Mouse (Mus musculus) left cerebral cortex, postnatal 25 days (tissue): ENCODE results near the gene Pea15a. TPM values are rescaled to one million over a fixed set of nuclear protein-coding genes. Genes with fewer than 3 reads are reported as not detected.
"Not testable (repeated sequence)": the region's sequence is repeated elsewhere in the genome, so short reads cannot be mapped to it uniquely, and the experiment has no call there.

Source experiments
- DNase-seq, 2 experiments: peaks; one replicate each; pipeline ENCODE4 v3.0.0; 2022; ENCODE audit warnings: low spot score in 2 of 2, mixed read lengths in 1 of 2
- intact Hi-C: fragments of 180-260 bp; cut with DNase I; formaldehyde crosslinking; loops from one replicate; pipeline ENCODE4 v1.15.1; 2025
- total RNA-seq, 2 experiments: library from RNA; stranded (reverse); gene quantifications; 2 replicates each; pipeline ENCODE4 v1.2.3; 2021

Gene Pea15a
- 100 to 1,000 TPM; 411 to 429 TPM for total RNA-seq

DNA sequence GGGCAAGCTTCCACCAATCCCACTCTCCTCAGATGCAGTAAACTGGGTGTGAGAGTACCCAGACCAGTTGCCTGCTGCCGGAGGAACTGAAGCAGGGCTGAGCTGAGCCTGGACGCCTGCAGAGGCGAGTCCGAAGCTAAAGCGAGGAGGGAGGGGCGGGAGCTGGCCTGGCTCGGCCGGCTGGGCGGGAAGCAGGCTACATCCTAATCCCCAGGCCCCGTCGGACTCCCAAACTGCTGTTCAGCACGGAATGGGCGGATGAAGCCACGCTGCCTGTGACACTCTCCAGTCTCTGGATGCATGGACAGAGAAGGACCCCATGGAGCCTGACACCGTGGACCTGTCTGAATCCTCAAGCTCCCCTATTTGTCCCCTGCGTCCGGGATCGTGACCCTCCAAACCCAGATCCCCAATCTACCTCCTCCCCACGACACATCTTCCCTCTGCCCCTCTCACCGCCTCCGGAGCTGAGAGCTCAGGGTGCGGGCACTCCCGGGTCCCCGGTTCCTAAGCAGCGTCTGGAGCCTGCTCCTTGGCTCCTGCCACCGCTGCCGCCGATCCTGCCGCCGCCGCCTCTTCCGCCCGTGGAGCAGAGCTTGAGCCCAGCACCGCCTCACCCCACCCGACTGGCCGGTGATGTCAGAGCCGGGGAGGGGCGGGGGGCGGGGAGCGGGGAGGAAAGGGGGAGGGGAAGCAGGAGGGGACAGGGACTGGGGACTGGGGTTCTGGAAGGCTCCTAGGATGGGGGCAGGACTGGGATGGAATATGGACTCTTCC lies at the start of gene Pea15a:
Pea15a (minus strand) TSS at position 664 of the 777 bp plus-strand sequence.
- peak; percentile 83 to 87 for DNase-seq
- intact Hi-C loops: loop anchor here (2.0 kb wide), 2 partner anchors 74 to 104 kb away; no protein-coding TSS in a partner anchor

DNA sequence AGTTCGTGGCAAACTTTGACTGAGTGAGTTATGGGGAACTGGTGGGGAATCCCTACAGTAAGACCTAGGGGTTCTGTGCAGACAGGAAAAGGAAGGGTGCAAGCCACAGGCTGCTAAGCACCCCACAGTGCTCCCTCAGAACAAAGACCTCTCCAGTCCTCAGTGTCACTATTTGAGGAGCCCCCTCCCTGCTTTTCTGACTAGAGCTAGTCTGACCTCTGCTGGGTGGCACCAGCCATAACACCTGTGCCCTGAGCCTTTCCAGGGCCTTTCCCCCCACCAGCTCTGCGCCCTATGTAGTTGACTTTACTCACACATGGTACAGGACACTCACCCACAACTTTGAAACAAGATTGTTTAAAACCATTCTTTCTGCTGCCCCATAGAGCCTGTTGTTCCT lies 41.1 kb upstream of the Pea15a start:
- no peak for DNase-seq
- intact Hi-C loops: no loop called here

GRCm38 (mm10) chr1:172247216-172247615 lies 40.6 kb upstream of the Pea15a start:
- intact Hi-C loops: no loop called here
- DNase-seq: peak; percentile 6 to 47

DNA sequence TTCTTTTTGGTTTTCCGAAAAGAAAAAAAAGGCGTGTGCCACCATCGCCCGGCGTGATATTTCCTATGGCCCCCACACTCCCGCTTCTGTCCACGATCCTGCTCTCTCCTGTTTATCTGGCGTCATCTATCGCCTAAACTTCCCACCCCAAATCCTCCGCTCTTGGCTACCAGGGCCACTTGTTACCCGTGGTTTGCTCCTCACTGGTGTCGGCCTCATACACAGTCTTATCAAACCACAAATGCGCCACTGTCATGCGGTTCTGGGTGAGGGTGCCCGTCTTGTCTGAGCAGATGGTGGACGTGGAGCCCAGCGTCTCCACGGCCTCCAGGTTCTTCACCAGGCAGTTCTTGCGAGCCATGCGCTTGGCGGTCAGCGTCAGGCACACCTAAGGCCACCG lies 38.0 kb upstream of the Pea15a start:
- intact Hi-C loops, DNase-seq: not testable (repeated sequence)

GRCm38 (mm10) chr1:172243547-172244205 lies 37.1 kb upstream of the Pea15a start:
- no peak for DNase-seq
- intact Hi-C loops: no loop called here

DNA sequence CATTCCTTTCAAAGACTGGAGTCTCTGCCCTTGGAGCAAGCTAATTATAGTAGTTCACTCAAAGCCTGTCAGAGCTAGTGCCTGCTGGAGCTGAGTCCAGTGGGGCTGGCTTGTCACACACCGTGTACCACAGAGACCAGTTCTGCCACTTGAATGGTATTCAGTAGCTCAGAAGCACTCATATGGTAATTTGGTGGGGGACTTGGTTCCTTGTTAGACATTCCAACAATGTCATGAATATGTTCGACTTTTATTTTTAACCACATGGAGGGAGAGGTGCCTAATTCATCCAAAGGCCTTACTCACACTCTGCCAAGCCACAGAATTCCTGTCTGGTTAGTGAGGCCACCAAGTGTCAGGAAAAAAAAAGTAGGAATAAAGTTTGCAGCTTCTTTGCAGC lies 35.8 kb upstream of the Pea15a start:
- intact Hi-C loops: no loop called here
- DNase-seq: no peak

DNA sequence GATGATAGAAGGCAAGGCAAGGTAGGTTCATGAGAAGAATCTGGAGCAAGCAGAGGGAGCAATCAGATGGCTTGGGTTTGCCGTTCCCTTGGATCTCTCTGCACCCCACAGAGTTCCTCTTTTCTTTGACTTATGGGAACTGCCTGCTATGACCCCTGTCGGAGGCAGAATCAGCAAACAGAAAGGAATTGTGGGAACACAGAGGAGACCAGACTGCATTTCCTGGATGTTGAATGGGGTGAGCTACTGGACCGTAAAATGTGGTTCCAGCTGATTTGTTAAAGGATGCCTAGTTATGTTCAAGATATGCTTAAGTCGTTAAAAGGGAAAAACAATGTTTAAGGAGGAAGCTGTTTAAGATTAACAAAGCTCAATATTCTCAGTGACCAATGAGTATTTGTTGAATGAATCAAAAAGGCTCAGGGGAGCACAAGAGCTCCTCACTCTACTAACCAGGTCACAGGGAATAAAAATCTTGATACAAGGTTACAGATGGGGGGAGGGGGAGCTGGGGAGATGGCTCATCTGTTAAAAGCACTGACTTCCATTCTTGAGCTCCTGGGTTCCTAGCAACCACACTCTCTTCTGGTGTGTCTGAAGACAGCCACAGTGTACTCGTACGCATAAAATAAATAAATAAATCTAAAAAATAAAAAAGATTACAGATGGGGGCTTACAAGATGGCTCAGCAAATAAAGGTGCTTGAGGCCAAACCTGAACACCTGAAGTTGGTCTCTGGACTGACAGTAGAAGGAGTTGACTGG lies 34.5 kb upstream of the Pea15a start:
- intact Hi-C loops: no loop called here
- no peak for DNase-seq

DNA sequence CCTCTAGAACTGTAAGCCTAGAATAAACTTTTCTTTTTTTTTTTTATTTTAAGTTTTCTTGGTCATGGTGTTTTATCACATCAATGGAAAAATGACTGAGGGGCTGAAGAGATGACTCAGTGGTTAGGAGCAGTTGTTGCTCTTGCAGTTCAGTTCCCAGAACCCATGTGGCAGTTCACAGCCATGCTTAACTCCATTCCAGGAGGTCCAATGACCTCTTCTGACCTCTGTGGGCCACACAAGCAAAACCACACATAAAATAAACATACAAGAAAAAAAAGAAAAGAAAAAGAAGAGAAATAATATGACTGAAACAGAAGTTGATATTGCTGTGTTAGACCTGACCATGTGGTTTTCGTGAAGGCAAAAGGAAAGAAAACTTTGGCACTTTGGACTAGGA lies 22.6 kb upstream of the Pea15a start:
- no peak for DNase-seq

DNA sequence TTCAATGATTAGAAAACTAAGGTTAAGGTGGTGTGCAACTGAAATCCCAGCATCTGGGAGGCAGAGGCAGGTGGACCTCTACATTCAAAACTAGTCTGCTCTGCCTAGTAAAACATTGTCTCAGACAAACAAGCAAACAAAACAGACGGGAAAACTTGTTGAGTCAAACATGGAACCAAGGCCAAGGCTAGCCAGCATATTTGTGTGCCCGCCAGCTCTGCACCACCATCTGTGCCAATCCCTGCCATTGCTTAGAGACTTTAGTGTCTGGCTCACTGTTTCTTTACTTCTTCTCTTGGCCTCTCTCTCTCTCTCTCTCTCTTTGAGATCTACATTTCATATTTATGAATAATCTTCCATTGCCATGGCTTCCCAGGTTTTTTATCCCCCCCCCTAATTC lies 21.6 kb upstream of the Pea15a start:
- intact Hi-C loops: no loop called here
- DNase-seq: no peak

More for the DNA sequence above, 22.6 kb upstream of the Pea15a start:
- intact Hi-C loops: no loop called here

DNA sequence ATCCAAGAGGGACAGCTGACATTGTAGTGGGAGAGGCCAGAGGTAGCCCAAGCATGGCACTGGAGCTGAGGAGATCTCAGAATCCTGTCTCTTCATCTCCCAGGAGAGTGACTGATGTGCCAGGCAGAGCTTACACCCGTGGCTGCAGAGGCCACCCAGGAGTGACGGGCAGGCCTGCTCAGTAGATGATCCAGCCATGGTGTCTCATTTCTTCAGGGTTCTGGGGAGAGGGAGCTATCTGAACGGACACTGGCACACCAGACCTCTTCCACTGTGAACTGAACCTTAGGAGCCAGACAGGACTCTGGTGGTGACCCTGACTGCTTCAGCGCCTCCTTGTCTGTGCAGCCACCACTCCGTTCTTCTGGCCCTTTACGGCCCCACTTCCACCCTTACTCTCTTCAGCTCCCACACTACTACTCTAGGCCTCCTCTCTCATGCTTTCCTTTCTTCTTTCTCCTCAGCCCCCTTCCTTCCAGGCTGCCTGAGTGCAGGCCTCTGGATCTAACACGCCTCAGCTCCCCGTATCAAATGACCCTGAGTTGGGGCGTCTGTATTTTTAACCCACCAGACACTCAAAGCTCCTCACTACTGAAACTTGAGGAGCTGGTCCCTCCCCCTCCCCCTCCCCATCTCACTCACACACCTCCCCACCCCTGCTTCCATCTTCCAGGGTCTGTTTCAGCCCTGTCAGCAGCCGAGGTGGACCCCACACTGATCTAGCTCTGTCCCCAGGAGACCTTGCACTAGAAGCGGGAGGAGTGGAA lies 14.9 kb upstream of the Pea15a start:
- no peak for DNase-seq
- intact Hi-C loops: no loop called here

DNA sequence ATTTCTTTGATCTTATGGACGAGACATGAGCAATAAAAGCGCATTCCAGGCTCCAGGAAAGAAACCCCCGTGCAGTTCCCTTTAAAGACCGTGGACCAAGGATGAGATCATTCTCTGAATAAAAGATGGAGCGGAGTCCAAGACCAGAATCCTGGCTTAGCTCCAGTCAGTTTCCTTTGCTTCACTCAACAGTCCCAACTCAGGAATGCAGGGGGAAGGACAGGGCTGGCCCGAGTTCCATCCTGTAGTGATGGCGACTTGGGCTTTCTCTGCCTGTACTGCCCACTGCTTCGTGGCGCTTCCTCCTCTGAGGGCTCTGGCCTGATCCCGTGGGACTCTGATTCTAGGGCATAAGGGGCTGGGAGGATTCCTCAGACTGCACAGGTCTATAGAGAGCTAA lies 13.8 kb upstream of the Pea15a start:
- intact Hi-C loops: no loop called here
- peak in 1 of 2 experiments; percentile 48 for DNase-seq

- DNase-seq: no peak
- intact Hi-C loops: no loop called here
These were observed 13.1 kb upstream of the Pea15a start, which contains the start of gene Casq1 for GRCm38 (mm10) chr1:172219451-172220406. TSS of gene Casq1 (minus strand) at chr1:172219868.

- DNase-seq: no peak
- intact Hi-C loops: no loop called here
These were observed 11.7 kb upstream of the Pea15a start for GRCm38 (mm10) chr1:172218164-172218910.

GRCm38 (mm10) chr1:172217148-172217547 lies 10.5 kb upstream of the Pea15a start:
- DNase-seq: peak; percentile 89 to 94
- intact Hi-C loops: no loop called here

GRCm38 (mm10) chr1:172214748-172215147 lies 8.1 kb upstream of the Pea15a start:
- no peak for DNase-seq
- intact Hi-C loops: no loop called here

- intact Hi-C loops: no loop called here
- no peak for DNase-seq
These were observed 7.2 kb upstream of the Pea15a start for GRCm38 (mm10) chr1:172213771-172214170.

- intact Hi-C loops: no loop called here
These were observed 6.2 kb upstream of the Pea15a start for GRCm38 (mm10) chr1:172212776-172213175.

DNA sequence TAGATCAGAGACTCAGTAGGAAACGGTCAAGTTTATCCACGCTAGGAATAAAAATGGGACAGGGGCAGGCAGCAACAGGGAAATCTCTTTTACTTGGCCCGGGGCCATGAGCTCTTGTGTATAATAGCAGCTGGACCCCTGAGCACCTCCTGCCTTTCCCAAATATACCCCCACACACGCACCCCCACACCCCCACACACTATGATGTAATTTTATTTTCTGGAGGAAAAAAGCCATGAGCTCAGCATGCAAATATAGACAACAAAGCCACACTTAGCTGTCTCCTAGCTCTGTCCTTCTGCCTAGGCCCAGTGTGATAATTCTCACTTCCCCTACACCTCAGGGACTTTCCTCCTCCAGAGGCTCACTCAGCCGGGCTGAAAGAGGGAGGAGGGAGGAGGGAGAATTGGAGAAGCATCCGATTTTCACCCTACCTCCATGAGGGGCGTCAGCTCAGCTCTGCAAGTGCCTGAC lies 544 bp upstream of the Pea15a start:
- DNase-seq: peak in 1 of 2 experiments; percentile 64
- intact Hi-C loops: loop anchor here (2.0 kb wide), 2 partner anchors 74 to 104 kb away; no protein-coding TSS in a partner anchor

More at GRCm38 (mm10) chr1:172212776-172213175, 6.2 kb upstream of the Pea15a start:
- DNase-seq: no peak
